Comparison of ENCODE assay signal across 8 mouse cellular contexts in the genomic region with DNA sequence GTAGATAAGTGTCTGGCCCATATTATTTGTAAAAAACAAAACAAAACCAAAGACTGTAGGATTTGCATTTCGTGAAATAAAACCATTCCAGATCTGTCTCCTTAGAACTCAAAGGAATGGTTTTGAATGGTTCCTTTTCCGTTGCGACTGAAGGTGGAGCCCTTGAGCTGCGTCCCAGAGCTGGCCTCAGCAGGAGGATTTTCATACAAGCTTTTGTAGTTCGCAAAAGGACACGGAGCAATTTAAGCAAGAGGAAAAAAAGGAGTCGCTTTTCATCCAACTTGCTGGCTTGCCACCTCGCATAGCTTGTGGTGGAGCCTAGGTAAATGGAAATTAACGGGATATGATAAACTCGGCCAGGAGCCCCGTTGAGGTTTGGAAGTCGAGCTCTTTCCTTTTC.
DNase-seq lines count a peak whose midpoint lies in the region; ATAC-seq and TF ChIP-seq lines count a peak whose summit lies in the region.

No protein-coding gene starts in this region.

- no peaks in the 10 kb centered on the region for H3K79me2 ChIP-seq in CH12.LX (replicated peaks; ENCODE audit: control insufficient read depth, extremely low read depth, insufficient read depth, poor library complexity, severe bottlenecking)

- TF ChIP-seq CTCF in CH12.LX (conservative IDR thresholded peaks at IDR 0.05 in 1 of 2, IDR thresholded peaks at IDR 0.05 in 1 of 2; ENCODE audit: low read depth in 2 of 2, low read length in 2 of 2): peak; percentile 64 to 90
- peak; percentile 96 for TF ChIP-seq CTCF in layer of hippocampus, adult 2 months (conservative IDR thresholded peaks at IDR 0.05)
- peak; percentile 76 for TF ChIP-seq CTCF in lung, embryonic 14.5 days (IDR thresholded peaks at IDR 0.05; ENCODE audit: low read depth)

- intact Hi-C loops in heart, postnatal 36 days (cut with DNase I): loop anchor here (2.0 kb wide), 2 partner anchors 1142 to 1252 kb away; no protein-coding TSS in a partner anchor

- H3K9me3 ChIP-seq in CH12.LX (replicated peaks; ENCODE audit: low read length): no peaks in the 10 kb centered on the region
- H3K9me3 ChIP-seq in embryonic facial prominence, embryonic 11.5 days (replicated peaks; ENCODE audit: control insufficient read depth, low read length): no peaks in the 10 kb centered on the region
- H3K9me3 ChIP-seq in lung, embryonic 14.5 days (ENCODE audit: low read depth, low read length): no peaks in the 10 kb centered on the region

- DNase-seq in CH12.LX (ENCODE audit: extremely low read depth): peak; percentile 66
- DNase-seq in adrenal gland, adult 2 months: peak; percentile 52
- DNase-seq in embryonic facial prominence, embryonic 11.5 days (ENCODE audit: low spot score): peak; percentile 78
- peak; percentile 21 to 51 for DNase-seq in heart, postnatal 36 days
- DNase-seq in layer of hippocampus, adult 2 months (ENCODE audit: low spot score in 2 of 2): peak; percentile 75 to 78
- peak; percentile 85 for DNase-seq in lung, embryonic 14.5 days
- DNase-seq in right cerebral cortex, postnatal 10 days (ENCODE audit: low spot score in 2 of 2): peak; percentile 87
- no peak for DNase-seq in natural killer cell, adult 2 months (ENCODE audit: low spot score in 2 of 2)

- H3K27me3 ChIP-seq in CH12.LX (replicated peaks): no peaks in the 10 kb centered on the region
- no peaks in the 10 kb centered on the region for H3K27me3 ChIP-seq in embryonic facial prominence, embryonic 11.5 days (ENCODE audit: control insufficient read depth, insufficient read depth, low read length)
- H3K27me3 ChIP-seq in lung, embryonic 14.5 days (ENCODE audit: insufficient read depth, low read length): no peaks in the 10 kb centered on the region

- H3K9ac ChIP-seq in CH12.LX (ENCODE audit: insufficient read depth, low read depth): peak overlapping the region; percentile 58
- no peak overlapping the region for H3K9ac ChIP-seq in embryonic facial prominence, embryonic 11.5 days (replicated peaks; ENCODE audit: low read length)
- H3K9ac ChIP-seq in lung, embryonic 14.5 days: no peak overlapping the region

- no peak overlapping the region for H3K27ac ChIP-seq in CH12.LX (ENCODE audit: insufficient read depth, low read depth)
- no peak overlapping the region for H3K27ac ChIP-seq in embryonic facial prominence, embryonic 11.5 days (replicated peaks; ENCODE audit: low read depth, low read length)
- peak overlapping the region; percentile 85 for H3K27ac ChIP-seq in layer of hippocampus, adult 2 months
- H3K27ac ChIP-seq in lung, embryonic 14.5 days (ENCODE audit: low read depth): no peak overlapping the region

- no peak for TF ChIP-seq EP300 in CH12.LX (IDR thresholded peaks at IDR 0.05; ENCODE audit: low read length)

- TF ChIP-seq POLR2A in CH12.LX (IDR thresholded peaks at IDR 0.05; ENCODE audit: low read depth, low read length): no peak

- dilution Hi-C loops in CH12.LX (cut with MboI; ENCODE audit: extremely low pct_ligation_motif_present, extremely low pct_unique_long_range_greater_than_20kb, low sequenced_read_pairs): no loop called here

- peak overlapping the region; percentile 100 for H3K4me2 ChIP-seq in CH12.LX (ENCODE audit: insufficient read depth, low read depth, poor library complexity, severe bottlenecking)
- H3K4me2 ChIP-seq in embryonic facial prominence, embryonic 11.5 days (ENCODE audit: low read depth, low read length): no peak overlapping the region
- peak overlapping the region; percentile 42 for H3K4me2 ChIP-seq in lung, embryonic 14.5 days

- peak overlapping the region in 2 of 3 experiments; percentile 34 to 52 for H3K4me3 ChIP-seq in CH12.LX (replicated peaks in 1 of 3; ENCODE audit: low read depth in 2 of 3, low read length in 2 of 3, poor library complexity in 1 of 3)
- H3K4me3 ChIP-seq in embryonic facial prominence, embryonic 11.5 days (ENCODE audit: low read depth, low read length): no peak overlapping the region
- H3K4me3 ChIP-seq in layer of hippocampus, adult 2 months: peak overlapping the region; percentile 51
- H3K4me3 ChIP-seq in lung, embryonic 14.5 days (ENCODE audit: low read depth, low read length): no peak overlapping the region

- no peaks in the 10 kb centered on the region for H3K4me1 ChIP-seq in CH12.LX (ENCODE audit: control insufficient read depth in 1 of 2, insufficient read depth in 2 of 2)
- no peaks in the 10 kb centered on the region for H3K4me1 ChIP-seq in embryonic facial prominence, embryonic 11.5 days (ENCODE audit: control insufficient read depth, insufficient read depth, low read length)
- H3K4me1 ChIP-seq in lung, embryonic 14.5 days (ENCODE audit: insufficient read depth): no peaks in the 10 kb centered on the region

- ATAC-seq in embryonic facial prominence, embryonic 11.5 days (replicated peaks; ENCODE audit: insufficient number of reproducible peaks, low FRiP score, low TSS enrichment, low read depth): no peak
- peak; percentile 77; the same call in 1 of the 2 replicates for ATAC-seq in lung, embryonic 14.5 days (ENCODE audit: insufficient read depth)

- H3K36me3 ChIP-seq in CH12.LX (replicated peaks in 1 of 2; ENCODE audit: control insufficient read depth in 1 of 2, insufficient read depth in 1 of 2, low read length in 1 of 2): no peaks in the 10 kb centered on the region
- H3K36me3 ChIP-seq in embryonic facial prominence, embryonic 11.5 days (replicated peaks; ENCODE audit: control insufficient read depth, insufficient read depth, low read depth, low read length): no peaks in the 10 kb centered on the region
- H3K36me3 ChIP-seq in lung, embryonic 14.5 days (ENCODE audit: insufficient read depth): no peaks in the 10 kb centered on the region

- 2% methylated on average over 12 of the region's 12 CpGs for WGBS in embryonic facial prominence, embryonic 11.5 days
- 1% methylated on average over 12 of the region's 12 CpGs for WGBS in lung, embryonic 14.5 days

- TF ChIP-seq RAD21 in CH12.LX (IDR thresholded peaks at IDR 0.05; ENCODE audit: low read depth, low read length): peak; percentile 95

- in situ Hi-C loops in CH12.LX (cut with MboI; ENCODE audit: low pct_ligation_motif_present, low pct_unique_long_range_greater_than_20kb, low sequenced_read_pairs): no loop called here

TF ChIP-seq in CH12.LX, 34 proteins besides CTCF, POLR2A, EP300 and RAD21:
- TF ChIP-seq SMC3 (IDR thresholded peaks at IDR 0.05; ENCODE audit: low read depth, low read length) (peak; percentile 79), HCFC1 (IDR thresholded peaks at IDR 0.05; ENCODE audit: low read depth, low read length) (no peak), NELFE (IDR thresholded peaks at IDR 0.05; ENCODE audit: low read depth, low read length) (peak; percentile 54; the same call in 1 of the 2 replicates), TBP (conservative IDR thresholded peaks at IDR 0.05; ENCODE audit: low read depth, low read length) (no peak), POLR2AphosphoS2 (IDR thresholded peaks at IDR 0.05; ENCODE audit: low read depth, low read length) (no peak), ZC3H11A (IDR thresholded peaks at IDR 0.05; ENCODE audit: low read depth, low read length) (peak; percentile 61), USF1 (IDR thresholded peaks at IDR 0.05; ENCODE audit: low read depth, low read length) (no peak)

Comparison
In these comparisons a context has a peak if more than half of its experiments do, and no peak if none do; other contexts are left out.
1. DNase-seq: peak in CH12.LX (single experiment), adrenal gland, adult 2 months (single experiment), embryonic facial prominence, embryonic 11.5 days (single experiment), heart, postnatal 36 days (2 of 2), layer of hippocampus, adult 2 months (2 of 2), lung, embryonic 14.5 days (single experiment) and right cerebral cortex, postnatal 10 days (2 of 2); none in natural killer cell, adult 2 months (0 of 2).
2. H3K4me3 ChIP-seq: peak in CH12.LX (2 of 3) and layer of hippocampus, adult 2 months (single experiment); none in embryonic facial prominence, embryonic 11.5 days (single experiment) and lung, embryonic 14.5 days (single experiment).
3. Peak in every context shown above with its lines, with median percentiles within 50 percentile points of each other: CTCF ChIP-seq.